Mouse (Mus musculus): Measurements from ENCODE around the gene Uba6.

DNA sequence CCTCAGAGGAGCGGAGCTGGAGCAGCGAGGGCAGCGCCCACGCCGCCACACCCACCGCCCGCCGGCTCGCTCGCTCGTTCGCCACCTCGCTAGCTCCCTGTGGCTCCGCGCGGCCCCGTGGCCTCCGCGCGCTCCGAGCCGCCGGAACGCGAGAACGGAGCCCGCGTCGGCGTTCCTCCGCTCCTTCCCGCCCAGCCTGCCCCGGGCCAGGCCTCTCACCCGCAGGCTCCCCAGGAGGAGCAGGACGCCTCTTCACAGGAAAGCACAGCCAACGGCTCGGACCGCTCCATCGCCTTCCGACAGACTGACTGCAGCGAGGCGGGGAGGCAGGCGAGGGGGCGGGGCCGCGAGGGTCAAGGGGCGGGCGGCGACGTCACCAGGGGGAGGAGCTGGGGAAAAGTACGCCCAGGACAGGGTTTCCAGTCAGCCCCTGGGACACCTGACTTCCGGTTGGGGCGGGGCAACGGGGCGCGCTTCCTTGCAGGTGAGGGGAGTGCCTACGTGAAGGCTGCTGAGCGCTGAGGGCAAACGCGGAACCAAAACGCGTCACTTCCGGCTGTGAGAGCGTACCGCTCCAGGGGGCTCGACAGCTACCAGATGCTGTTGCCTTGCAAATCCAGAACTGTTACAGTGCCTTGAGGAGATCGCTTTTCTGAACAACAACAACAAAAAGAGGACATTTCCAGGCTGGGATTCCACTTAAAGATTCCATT, at the start of gene Uba6:
- TF ChIP-seq CTCF (IDR thresholded peaks at IDR 0.05; ENCODE audit: borderline replicate concordance, extremely low read depth, insufficient read depth, insufficient read length) (no peak), POLR2A (IDR thresholded peaks at IDR 0.05; ENCODE audit: borderline replicate concordance, extremely low read depth, insufficient read depth, insufficient read length, poor library complexity, severe bottlenecking) (peak; percentile 58)

Measured in brain, embryonic 14.5 days (tissue).